Mouse (Mus musculus): Measurements from ENCODE around the gene D930007J09Rik. TPM values are rescaled to one million over a fixed set of nuclear protein-coding genes. Genes with fewer than 3 reads are reported as not detected.
A peak's percentile ranks its signal among the peaks of the same experiment; 100 is the strongest.

The D930007J09Rik gene
- polyA plus RNA-seq, 1 experiment: not detected

GRCm38 (mm10) chr13:32807624-32808023, 5.0 kb upstream of the D930007J09Rik start:
- peaks cover 61% of the 10 kb centered on the region for H3K79me2 ChIP-seq (ENCODE audit: control insufficient read depth, insufficient read depth)
- H3K27me3 ChIP-seq (ENCODE audit: control insufficient read depth, insufficient read depth, insufficient read length): no peaks in the 10 kb centered on the region
- peaks cover 31% of the 10 kb centered on the region for H3K36me3 ChIP-seq (ENCODE audit: control insufficient read depth, insufficient read depth)
- H3K4me3 ChIP-seq: no peak overlapping the region
- H3ac ChIP-seq (ENCODE audit: control insufficient read depth, insufficient read length): no peak overlapping the region
- TF ChIP-seq MAX (IDR thresholded peaks at IDR 0.05; ENCODE audit: low read depth) (no peak), SRF (IDR thresholded peaks at IDR 0.05; ENCODE audit: control insufficient read depth, insufficient read length, low read depth) (no peak), USF1 (IDR thresholded peaks at IDR 0.05; ENCODE audit: low read depth) (no peak), MYOG (IDR thresholded peaks at IDR 0.05; ENCODE audit: control insufficient read depth in 1 of 3, insufficient read depth in 1 of 3, insufficient read length in 2 of 3, low read depth in 2 of 3) (peak in 2 of 3 experiments; percentile 65 to 77), REST (IDR thresholded peaks at IDR 0.05; ENCODE audit: insufficient read depth, insufficient read length) (no peak), CEBPB (IDR thresholded peaks at IDR 0.05; ENCODE audit: insufficient read depth, poor library complexity, severe bottlenecking) (no peak), TCF12 (IDR thresholded peaks at IDR 0.05; ENCODE audit: insufficient read depth, poor library complexity, severe bottlenecking) (peak; percentile 45), POLR2A (IDR thresholded peaks at IDR 0.05; ENCODE audit: insufficient read length, low read depth) (no peak), TCF3 (IDR thresholded peaks at IDR 0.05; ENCODE audit: insufficient read length, low read depth) (no peak), E2F4 (IDR thresholded peaks at IDR 0.05; ENCODE audit: insufficient read depth) (no peak), POLR2AphosphoS2 (IDR thresholded peaks at IDR 0.05; ENCODE audit: insufficient read length, low read depth) (no peak), MYOD1 (IDR thresholded peaks at IDR 0.05; ENCODE audit: control insufficient read depth in 1 of 3, insufficient read length in 2 of 3, low read depth in 2 of 3) (peak in 2 of 3 experiments; percentile 73 to 84)
- peak overlapping the region; percentile 42 for H3K4me2 ChIP-seq (ENCODE audit: low read depth)

GRCm38 (mm10) chr13:32806820-32807219, 4.2 kb upstream of the D930007J09Rik start:
- H3K36me3 ChIP-seq (ENCODE audit: control insufficient read depth, insufficient read depth): peaks cover 31% of the 10 kb centered on the region
- TF ChIP-seq E2F4 (IDR thresholded peaks at IDR 0.05; ENCODE audit: insufficient read depth) (no peak), POLR2A (IDR thresholded peaks at IDR 0.05; ENCODE audit: insufficient read length, low read depth) (peak; percentile 49), MYOD1 (IDR thresholded peaks at IDR 0.05; ENCODE audit: control insufficient read depth in 1 of 3, insufficient read length in 2 of 3, low read depth in 2 of 3) (peak in 1 of 3 experiments; percentile 35), POLR2AphosphoS2 (IDR thresholded peaks at IDR 0.05; ENCODE audit: insufficient read length, low read depth) (peak; percentile 67), MYOG (IDR thresholded peaks at IDR 0.05; ENCODE audit: control insufficient read depth in 1 of 3, insufficient read depth in 1 of 3, insufficient read length in 2 of 3, low read depth in 2 of 3) (peak in 1 of 3 experiments; percentile 49)

GRCm38 (mm10) chr13:32803701-32804345, 1.2 kb upstream of the D930007J09Rik start:
- no peak for TF ChIP-seq MYOD1 (IDR thresholded peaks at IDR 0.05; ENCODE audit: control insufficient read depth in 1 of 3, insufficient read length in 2 of 3, low read depth in 2 of 3)
- no peak for TF ChIP-seq E2F4 (IDR thresholded peaks at IDR 0.05; ENCODE audit: insufficient read depth)
- TF ChIP-seq MAX (IDR thresholded peaks at IDR 0.05; ENCODE audit: low read depth): no peak
- no peak for TF ChIP-seq TCF12 (IDR thresholded peaks at IDR 0.05; ENCODE audit: insufficient read depth, poor library complexity, severe bottlenecking)
- Histone ChIP-seq H3ac (ENCODE audit: control insufficient read depth, insufficient read length) (no peak overlapping the region), H3K27me3 (ENCODE audit: control insufficient read depth, insufficient read depth, insufficient read length) (no peaks in the 10 kb centered on the region), H3K79me2 (ENCODE audit: control insufficient read depth, insufficient read depth) (peaks cover 49% of the 10 kb centered on the region), H3K36me3 (ENCODE audit: control insufficient read depth, insufficient read depth) (peaks cover 19% of the 10 kb centered on the region), H3K4me2 (ENCODE audit: low read depth) (peak overlapping the region; percentile 99), H3K4me3 (peak overlapping the region; percentile 39)

More at GRCm38 (mm10) chr13:32806820-32807219, 4.2 kb upstream of the D930007J09Rik start:
- no peak overlapping the region for H3ac ChIP-seq (ENCODE audit: control insufficient read depth, insufficient read length)
- peak overlapping the region; percentile 99 for H3K4me2 ChIP-seq (ENCODE audit: low read depth)
- peak overlapping the region; percentile 7 for H3K4me3 ChIP-seq
- H3K79me2 ChIP-seq (ENCODE audit: control insufficient read depth, insufficient read depth): peaks cover 60% of the 10 kb centered on the region
- no peaks in the 10 kb centered on the region for H3K27me3 ChIP-seq (ENCODE audit: control insufficient read depth, insufficient read depth, insufficient read length)

- H3K79me2 ChIP-seq (ENCODE audit: control insufficient read depth, insufficient read depth): peaks cover 41% of the 10 kb centered on the region
- peak within 1 kb of the TSS; percentile 70 for H3ac ChIP-seq (ENCODE audit: control insufficient read depth, insufficient read length)
- peak within 1 kb of the TSS; percentile 39 for H3K4me3 ChIP-seq
- no peaks in the 10 kb centered on the region for H3K27me3 ChIP-seq (ENCODE audit: control insufficient read depth, insufficient read depth, insufficient read length)
- peaks cover 8% of the 10 kb centered on the region for H3K36me3 ChIP-seq (ENCODE audit: control insufficient read depth, insufficient read depth)
- H3K4me2 ChIP-seq (ENCODE audit: low read depth): peak within 1 kb of the TSS; percentile 99
- TF ChIP-seq TCF3 (IDR thresholded peaks at IDR 0.05; ENCODE audit: insufficient read length, low read depth) (peak; percentile 2), MYOG (IDR thresholded peaks at IDR 0.05; ENCODE audit: control insufficient read depth in 1 of 3, insufficient read depth in 1 of 3, insufficient read length in 2 of 3, low read depth in 2 of 3) (peak; percentile 36 to 80 (median 73)), MAX (IDR thresholded peaks at IDR 0.05; ENCODE audit: low read depth) (no peak), POLR2AphosphoS2 (IDR thresholded peaks at IDR 0.05; ENCODE audit: insufficient read length, low read depth) (peak; percentile 75), POLR2A (IDR thresholded peaks at IDR 0.05; ENCODE audit: insufficient read length, low read depth) (peak; percentile 94), E2F4 (IDR thresholded peaks at IDR 0.05; ENCODE audit: insufficient read depth) (no peak), MYOD1 (IDR thresholded peaks at IDR 0.05; ENCODE audit: control insufficient read depth in 1 of 3, insufficient read length in 2 of 3, low read depth in 2 of 3) (peak in 2 of 3 experiments; percentile 60 to 72)
These were observed 892 bp downstream of the D930007J09Rik start, which contains the start of gene Wrnip1 for GRCm38 (mm10) chr13:32801693-32802221. Gene Wrnip1 (plus strand): TSS chr13:32802038.

- H3K27me3 ChIP-seq (ENCODE audit: control insufficient read depth, insufficient read depth, insufficient read length): no peaks in the 10 kb centered on the region
- H3K79me2 ChIP-seq (ENCODE audit: control insufficient read depth, insufficient read depth): peaks cover 32% of the 10 kb centered on the region
- H3ac ChIP-seq (ENCODE audit: control insufficient read depth, insufficient read length): no peak overlapping the region
- no peaks in the 10 kb centered on the region for H3K36me3 ChIP-seq (ENCODE audit: control insufficient read depth, insufficient read depth)
- peak overlapping the region; percentile 92 for H3K4me2 ChIP-seq (ENCODE audit: low read depth)
- peak overlapping the region; percentile 39 for H3K4me3 ChIP-seq
- TF ChIP-seq TCF3 (IDR thresholded peaks at IDR 0.05; ENCODE audit: insufficient read length, low read depth) (no peak), MYOD1 (IDR thresholded peaks at IDR 0.05; ENCODE audit: control insufficient read depth in 1 of 3, insufficient read length in 2 of 3, low read depth in 2 of 3) (no peak), MYOG (IDR thresholded peaks at IDR 0.05; ENCODE audit: control insufficient read depth in 1 of 3, insufficient read depth in 1 of 3, insufficient read length in 2 of 3, low read depth in 2 of 3) (no peak), E2F4 (IDR thresholded peaks at IDR 0.05; ENCODE audit: insufficient read depth) (no peak), REST (IDR thresholded peaks at IDR 0.05; ENCODE audit: insufficient read depth, insufficient read length) (no peak), POLR2AphosphoS2 (IDR thresholded peaks at IDR 0.05; ENCODE audit: insufficient read length, low read depth) (no peak), USF1 (IDR thresholded peaks at IDR 0.05; ENCODE audit: low read depth) (no peak), TCF12 (IDR thresholded peaks at IDR 0.05; ENCODE audit: insufficient read depth, poor library complexity, severe bottlenecking) (no peak), POLR2A (IDR thresholded peaks at IDR 0.05; ENCODE audit: insufficient read length, low read depth) (no peak), CEBPB (IDR thresholded peaks at IDR 0.05; ENCODE audit: insufficient read depth, poor library complexity, severe bottlenecking) (no peak), MAX (IDR thresholded peaks at IDR 0.05; ENCODE audit: low read depth) (no peak), SRF (IDR thresholded peaks at IDR 0.05; ENCODE audit: control insufficient read depth, insufficient read length, low read depth) (no peak)
These were observed 1.8 kb downstream of the D930007J09Rik start for GRCm38 (mm10) chr13:32800859-32801258.

All from myocyte (in vitro differentiated cells).